Mouse (Mus musculus) spleen, adult 2 months (tissue): ENCODE results near the gene Fosl1. TPM values are rescaled to one million over a fixed set of nuclear protein-coding genes. Genes with fewer than 3 reads are reported as not detected.
"Not testable (repeated sequence)": the region's sequence is repeated elsewhere in the genome, so short reads cannot be mapped to it uniquely, and the experiment has no call there.

Experiments used
- DNase-seq, 2 experiments: peaks; one replicate each; pipeline versions ENCODE4 v3.0.0 to v3.0.0-alpha.2; 2012 to 2021; ENCODE audit warnings: low spot score in 2 of 2, low read depth in 1 of 2
- H3K27ac ChIP-seq: fragments of 200-500 bp; 2 replicates; pipeline ENCODE4 v1.5.1; 2012; ENCODE audit warnings: low read length, inconsistent platforms; ENCODE audit not compliant: insufficient read depth
- H3K27me3 ChIP-seq: fragments of 200-500 bp; 2 replicates; pipeline ENCODE4 v1.6.1; 2012; ENCODE audit warnings: mild to moderate bottlenecking, moderate library complexity, low read length, inconsistent platforms; ENCODE audit not compliant: control insufficient read depth, insufficient read depth
- H3K36me3 ChIP-seq: fragments of 200-500 bp; 2 replicates; pipeline ENCODE4 v1.6.1; 2012; ENCODE audit warnings: mild to moderate bottlenecking, low read length, inconsistent platforms; ENCODE audit not compliant: control insufficient read depth, insufficient read depth
- H3K4me1 ChIP-seq: fragments of 200-500 bp; 2 replicates; pipeline ENCODE4 v1.6.1; 2011; ENCODE audit warnings: inconsistent platforms; ENCODE audit not compliant: control insufficient read depth, insufficient read depth, insufficient read length
- H3K4me3 ChIP-seq: fragments of 200-500 bp; 2 replicates; pipeline ENCODE4 v1.5.1; 2011; ENCODE audit warnings: mild to moderate bottlenecking, inconsistent platforms; ENCODE audit not compliant: insufficient read depth, insufficient read length; ENCODE audit errors: extremely low read depth
- CTCF ChIP-seq: fragments of 200-500 bp; IDR thresholded peaks from 2 replicates; pipeline ENCODE4 v1.5.1; 2011; ENCODE audit warnings: mild to moderate bottlenecking, inconsistent platforms; ENCODE audit not compliant: insufficient read depth, insufficient read length, insufficient replicate concordance; ENCODE audit errors: extremely low read depth
- POLR2A ChIP-seq: fragments of 200-500 bp; IDR thresholded peaks from 2 replicates; pipeline ENCODE4 v1.6.1; 2011; ENCODE audit warnings: low read depth, low read length, inconsistent platforms
- WGBS: fragments of 180-500 bp; shearing (Covaris S2); methylation state at CpG from one replicate; pipeline ENCODE4 v1.1.7; 2018; 5-methylcytosine and 5-hydroxymethylcytosine counted together
- polyA plus RNA-seq: library from polyadenylated mRNA; depleted of rRNA; stranded (reverse); fragments of >200 nt; gene quantifications from 2 replicates; pipeline ENCODE4 v1.2.3, GENCODE M21; 2012

The Fosl1 gene
- polyA plus RNA-seq, 1 experiment, result 0.04 TPM

- Histone ChIP-seq H3K4me1 (peaks cover 8% of the 10 kb centered on the region; the same call in 1 of the 2 replicates), H3K27me3 (no peaks in the 10 kb centered on the region), H3K4me3 (peak within 1 kb of the TSS; percentile 73), H3K36me3 (peaks cover 24% of the 10 kb centered on the region), H3K27ac (peak within 1 kb of the TSS; percentile 99)
- DNase-seq, result peak; percentile 95
- WGBS, result under 1% methylated on average over 39 of the region's 39 CpGs
- TF ChIP-seq CTCF, result peak; percentile 90
- TF ChIP-seq POLR2A, result peak; percentile 62
Observed at GRCm38 (mm10) chr19:5487768-5488550, 40.6 kb downstream of the Fosl1 start, which contains the start of gene Mus81. TSS of gene Mus81 (minus strand) at chr19:5488402.

GRCm38 (mm10) chr19:5488878-5489571 lies 41.7 kb downstream of the Fosl1 start:
- peak overlapping the region; percentile 99 for H3K27ac ChIP-seq
- peak; percentile 94 to 98 for DNase-seq
- under 1% methylated on average over 26 of the region's 26 CpGs for WGBS
- TF ChIP-seq CTCF (no peak), POLR2A (peak; percentile 94)
- H3K4me1 ChIP-seq, result peaks cover 8% of the 10 kb centered on the region; the same call in 1 of the 2 replicates
- no peaks in the 10 kb centered on the region for H3K27me3 ChIP-seq
- peak overlapping the region; percentile 73 for H3K4me3 ChIP-seq
- peaks cover 22% of the 10 kb centered on the region for H3K36me3 ChIP-seq

GRCm38 (mm10) chr19:5489721-5490120 lies 42.4 kb downstream of the Fosl1 start:
- not testable (repeated sequence) for H3K27me3 ChIP-seq, H3K4me3 ChIP-seq, DNase-seq, H3K4me1 ChIP-seq
- 21% methylated on average over 10 of the region's 10 CpGs for WGBS
- peaks cover 24% of the 10 kb centered on the region for H3K36me3 ChIP-seq
- peak overlapping the region; percentile 78 for H3K27ac ChIP-seq

GRCm38 (mm10) chr19:5490313-5490897 lies 43.1 kb downstream of the Fosl1 start, which contains the start of gene Cfl1:
TSS of gene Cfl1 (plus strand) at chr19:5490455.
- DNase-seq, result peak; percentile 88 to 95
- 1% methylated on average over 62 of the region's 62 CpGs for WGBS
- Histone ChIP-seq H3K4me3 (peak within 1 kb of the TSS; percentile 73), H3K4me1 (peaks cover 8% of the 10 kb centered on the region; the same call in 1 of the 2 replicates), H3K36me3 (peaks cover 25% of the 10 kb centered on the region), H3K27ac (peak within 1 kb of the TSS; percentile 99), H3K27me3 (no peaks in the 10 kb centered on the region)
- peak; percentile 96 for TF ChIP-seq POLR2A
- no peak for TF ChIP-seq CTCF

GRCm38 (mm10) chr19:5490898-5491708 lies 43.8 kb downstream of the Fosl1 start:
- WGBS, result under 1% methylated on average over 59 of the region's 59 CpGs
- peak overlapping the region; percentile 97 for H3K27ac ChIP-seq
- TF ChIP-seq POLR2A (peak; percentile 30), CTCF (no peak)
- peak; percentile 87 to 89 for DNase-seq
- H3K4me1 ChIP-seq, result peaks cover 8% of the 10 kb centered on the region; the same call in 1 of the 2 replicates
- H3K36me3 ChIP-seq, result peaks cover 26% of the 10 kb centered on the region
- no peaks in the 10 kb centered on the region for H3K27me3 ChIP-seq
- peak overlapping the region; percentile 72 for H3K4me3 ChIP-seq

- TF ChIP-seq POLR2A (no peak), CTCF (no peak)
- H3K4me1 ChIP-seq, result no peaks in the 10 kb centered on the region
- 81% methylated on average over 4 of the region's 4 CpGs for WGBS
- no peak for DNase-seq
- H3K27ac ChIP-seq, result no peak overlapping the region
- H3K36me3 ChIP-seq, result peaks cover 39% of the 10 kb centered on the region
- no peak overlapping the region for H3K4me3 ChIP-seq
- H3K27me3 ChIP-seq, result no peaks in the 10 kb centered on the region
Observed at GRCm38 (mm10) chr19:5492641-5493040, 45.3 kb downstream of the Fosl1 start.

GRCm38 (mm10) chr19:5493301-5493721 lies 46.0 kb downstream of the Fosl1 start:
- not testable (repeated sequence) for H3K4me3 ChIP-seq, H3K27ac ChIP-seq, H3K27me3 ChIP-seq, H3K4me1 ChIP-seq, DNase-seq
- 66% methylated on average over 9 of the region's 9 CpGs for WGBS
- H3K36me3 ChIP-seq, result peaks cover 41% of the 10 kb centered on the region
